In genomic region chr17:70072066-70072465, GRCm38 (mm10) we compare ENCODE assay signal across 17 mouse cellular contexts.
DNase-seq lines count a peak whose midpoint lies in the region; ATAC-seq and TF ChIP-seq lines count a peak whose summit lies in the region.
"Had no signal": no experiment of that assay in that cellular context is flagged by ENCODE, and none has a peak within 500 bp of the region (broad histone marks: within the 10 kb centered on the region; RNA-seq: fewer than 3 reads in every experiment).

No protein-coding gene starts in this region.

- no peak overlapping the region for H3K4me2 ChIP-seq in forebrain, embryonic 13.5 days
- H3K4me2 ChIP-seq in neural tube, embryonic 13.5 days = no peak overlapping the region
- H3K4me2 ChIP-seq in hindbrain, embryonic 16.5 days (ENCODE audit: low read length) = no peak overlapping the region
- H3K4me2 ChIP-seq: heart, embryonic 12.5 days; limb, embryonic 13.5 days; neural tube, embryonic 12.5 days had no signal

- DNase-seq in forebrain, embryonic 10.5 days (ENCODE audit: extremely low spot score, low spot score) = no peak
- DNase-seq in neural tube, embryonic 10.5 days (ENCODE audit: extremely low spot score, low spot score) = no peak
- peak; percentile 28 for DNase-seq in telencephalon, adult 2 months (ENCODE audit: low read depth, low spot score)
- no peak for DNase-seq in kidney, adult 2 months
- DNase-seq in lung, postnatal 36 days = no peak
- DNase-seq: adrenal gland, postnatal 14 days; gastrocnemius, postnatal 10 days; lung, adult 18-20 months; right cerebral cortex, postnatal 4 days; thymus, postnatal 25 days had no signal

- H3K4me1 ChIP-seq in forebrain, embryonic 13.5 days = no peaks in the 10 kb centered on the region
- H3K4me1 ChIP-seq in forebrain, embryonic 10.5 days = peaks cover 3% of the 10 kb centered on the region; the same call in 1 of the 2 replicates
- no peaks in the 10 kb centered on the region; the same call in 1 of the 2 replicates for H3K4me1 ChIP-seq in neural tube, embryonic 13.5 days (replicated peaks)
- no peaks in the 10 kb centered on the region; the same call in 1 of the 2 replicates for H3K4me1 ChIP-seq in hindbrain, embryonic 16.5 days (ENCODE audit: control insufficient read depth, insufficient read depth, low read depth, low read length)
- H3K4me1 ChIP-seq in kidney, adult 2 months (ENCODE audit: control insufficient read depth, insufficient read depth, low read length) = no peaks in the 10 kb centered on the region
- H3K4me1 ChIP-seq: heart, embryonic 12.5 days; limb, embryonic 13.5 days; neural tube, embryonic 12.5 days had no signal

- H3K9ac ChIP-seq in forebrain, embryonic 13.5 days = no peak overlapping the region
- no peak overlapping the region for H3K9ac ChIP-seq in neural tube, embryonic 13.5 days
- H3K9ac ChIP-seq in hindbrain, embryonic 16.5 days (ENCODE audit: low read depth, low read length) = no peak overlapping the region
- H3K9ac ChIP-seq: heart, embryonic 12.5 days; limb, embryonic 13.5 days; neural tube, embryonic 12.5 days had no signal

- no peak overlapping the region for H3K27ac ChIP-seq in forebrain, embryonic 13.5 days
- no peak overlapping the region for H3K27ac ChIP-seq in forebrain, embryonic 10.5 days
- no peak overlapping the region for H3K27ac ChIP-seq in neural tube, embryonic 13.5 days (replicated peaks)
- H3K27ac ChIP-seq in hindbrain, embryonic 16.5 days (ENCODE audit: low read depth, low read length) = no peak overlapping the region
- H3K27ac ChIP-seq in kidney, adult 2 months (ENCODE audit: insufficient read depth, low read depth, low read length) = no peak overlapping the region
- H3K27ac ChIP-seq: limb, embryonic 13.5 days; neural tube, embryonic 12.5 days had no signal

- WGBS in forebrain, embryonic 13.5 days = 42% methylated on average over 2 of the region's 2 CpGs
- 80% methylated on average over 2 of the region's 2 CpGs for WGBS in forebrain, embryonic 10.5 days
- 50% methylated on average over 2 of the region's 2 CpGs for WGBS in neural tube, embryonic 13.5 days
- WGBS in hindbrain, embryonic 16.5 days = 47% methylated on average over 2 of the region's 2 CpGs
- 53% methylated on average over 2 of the region's 2 CpGs for WGBS in kidney, adult 2 months

- H3K4me3 ChIP-seq in forebrain, embryonic 13.5 days = no peak overlapping the region
- H3K4me3 ChIP-seq in forebrain, embryonic 10.5 days = no peak overlapping the region
- no peak overlapping the region for H3K4me3 ChIP-seq in neural tube, embryonic 13.5 days
- H3K4me3 ChIP-seq in hindbrain, embryonic 16.5 days (ENCODE audit: low read length) = no peak overlapping the region
- H3K4me3 ChIP-seq in kidney, adult 2 months (ENCODE audit: insufficient read depth, low read depth, low read length) = no peak overlapping the region
- H3K4me3 ChIP-seq: erythroblast, embryonic 14.5 days; heart, embryonic 12.5 days; limb, embryonic 13.5 days; neural tube, embryonic 12.5 days had no signal

- no peaks in the 10 kb centered on the region for H3K9me3 ChIP-seq in forebrain, embryonic 13.5 days (replicated peaks)
- no peaks in the 10 kb centered on the region for H3K9me3 ChIP-seq in forebrain, embryonic 10.5 days
- no peaks in the 10 kb centered on the region for H3K9me3 ChIP-seq in neural tube, embryonic 13.5 days
- no peaks in the 10 kb centered on the region for H3K9me3 ChIP-seq in hindbrain, embryonic 16.5 days (ENCODE audit: control insufficient read depth, low read length)
- H3K9me3 ChIP-seq: heart, embryonic 12.5 days; limb, embryonic 13.5 days; neural tube, embryonic 12.5 days had no signal

- TF ChIP-seq POLR2A in kidney, adult 2 months (IDR thresholded peaks at IDR 0.05; ENCODE audit: low read depth, low read length) = no peak

- no peak for TF ChIP-seq CTCF in kidney, adult 2 months (conservative IDR thresholded peaks at IDR 0.05; ENCODE audit: insufficient read depth, insufficient read length, low read depth, low read length)

- H3K36me3 ChIP-seq in forebrain, embryonic 13.5 days (ENCODE audit: poor library complexity, severe bottlenecking) = no peaks in the 10 kb centered on the region
- H3K36me3 ChIP-seq in forebrain, embryonic 10.5 days (replicated peaks) = no peaks in the 10 kb centered on the region
- H3K36me3 ChIP-seq in neural tube, embryonic 13.5 days = no peaks in the 10 kb centered on the region
- H3K36me3 ChIP-seq in hindbrain, embryonic 16.5 days (ENCODE audit: control insufficient read depth, insufficient read depth, low read length) = no peaks in the 10 kb centered on the region
- H3K36me3 ChIP-seq in kidney, adult 2 months (ENCODE audit: control insufficient read depth, insufficient read depth, low read length) = no peaks in the 10 kb centered on the region
- H3K36me3 ChIP-seq: heart, embryonic 12.5 days; limb, embryonic 13.5 days; neural tube, embryonic 12.5 days had no signal

- ATAC-seq in forebrain, embryonic 13.5 days = peak; percentile 57
- ATAC-seq in neural tube, embryonic 13.5 days (ENCODE audit: low read depth) = peak; percentile 67; the same call in 1 of the 2 replicates
- ATAC-seq in hindbrain, embryonic 16.5 days = peak; percentile 86

- no peaks in the 10 kb centered on the region for H3K27me3 ChIP-seq in forebrain, embryonic 13.5 days
- no peaks in the 10 kb centered on the region for H3K27me3 ChIP-seq in forebrain, embryonic 10.5 days (ENCODE audit: poor library complexity, severe bottlenecking)
- H3K27me3 ChIP-seq in neural tube, embryonic 13.5 days = no peaks in the 10 kb centered on the region
- no peaks in the 10 kb centered on the region for H3K27me3 ChIP-seq in hindbrain, embryonic 16.5 days (replicated peaks; ENCODE audit: control insufficient read depth, insufficient read depth, low read length)
- H3K27me3 ChIP-seq in kidney, adult 2 months (replicated peaks; ENCODE audit: control insufficient read depth, insufficient read depth, low read length) = no peaks in the 10 kb centered on the region
- H3K27me3 ChIP-seq: heart, embryonic 12.5 days; limb, embryonic 13.5 days; neural tube, embryonic 12.5 days had no signal
